Mouse (Mus musculus): ENCODE results near the gene Atr.

GRCm38 (mm10) chr9:95854891-95855290 lies 2.5 kb upstream of the Atr start:
- TF ChIP-seq CTCF (IDR thresholded peaks at IDR 0.05; ENCODE audit: extremely low read depth, insufficient read depth, insufficient read length, insufficient replicate concordance): no peak
- no peak for TF ChIP-seq POLR2A (IDR thresholded peaks at IDR 0.05; ENCODE audit: low read depth, low read length)

All from spleen, adult 2 months (tissue).